Mouse (Mus musculus) retina, embryonic 14.5 days (tissue): Measurements from ENCODE around the gene Gucy2d.
A peak's percentile ranks its signal among the peaks of the same experiment; 100 is the strongest.

ENCODE experiments used
- DNase-seq: peaks from one replicate; pipeline ENCODE4 v3.0.0-alpha.2; 2015; ENCODE audit warnings: low spot score

Gene Gucy2d

DNA sequence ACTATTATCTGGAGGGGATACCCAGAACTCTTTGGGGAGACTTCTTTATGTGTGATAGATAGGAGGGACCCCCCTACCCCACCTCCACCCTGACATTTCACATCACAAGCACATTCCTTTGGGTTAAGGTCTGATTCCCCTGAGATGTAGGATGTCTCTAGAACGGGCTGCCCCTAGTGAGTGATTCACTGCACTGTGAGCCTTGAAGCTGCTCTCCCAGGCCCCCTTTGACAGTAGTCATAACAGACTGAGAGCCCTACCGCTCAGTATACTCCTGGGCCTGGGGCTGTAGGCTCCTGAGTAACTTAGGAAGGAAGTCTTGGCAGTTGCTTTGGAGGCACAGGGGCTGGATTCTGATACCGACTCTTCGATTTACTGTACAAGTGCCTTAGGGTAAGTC is 50.1 kb downstream of the Gucy2d start:
- DNase-seq = no peak

- no peak for DNase-seq
Measured at GRCm38 (mm10) chr7:98490911-98491310, 50.7 kb downstream of the Gucy2d start.

GRCm38 (mm10) chr7:98491451-98492200 is 51.4 kb downstream of the Gucy2d start:
- DNase-seq = no peak

- no peak for DNase-seq
Measured at GRCm38 (mm10) chr7:98492331-98492730, 52.1 kb downstream of the Gucy2d start.

- DNase-seq = no peak
Measured at GRCm38 (mm10) chr7:98493307-98493706, 53.1 kb downstream of the Gucy2d start.

GRCm38 (mm10) chr7:98493901-98494480 is 53.8 kb downstream of the Gucy2d start:
- DNase-seq = no peak

DNA sequence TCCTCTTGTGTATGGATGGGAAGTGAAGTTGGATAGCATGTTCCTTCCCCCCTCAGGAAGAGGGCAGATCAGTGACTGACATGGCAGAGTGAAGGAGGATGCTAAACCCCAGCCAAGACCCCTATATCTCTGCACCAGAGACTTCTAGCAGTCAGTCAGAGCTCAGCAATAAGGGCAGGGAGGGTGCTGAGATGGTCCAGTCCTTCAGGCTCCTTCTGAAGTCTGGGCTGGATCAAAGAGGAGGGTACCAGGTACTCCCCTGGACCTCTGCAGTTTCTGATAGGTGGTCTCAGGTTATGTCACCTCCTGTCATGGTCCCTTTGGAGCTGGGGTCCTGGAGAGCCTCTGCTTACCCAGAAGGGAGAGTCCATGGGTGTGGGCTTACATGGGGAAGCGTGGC is 55.4 kb downstream of the Gucy2d start:
- no peak for DNase-seq

DNA sequence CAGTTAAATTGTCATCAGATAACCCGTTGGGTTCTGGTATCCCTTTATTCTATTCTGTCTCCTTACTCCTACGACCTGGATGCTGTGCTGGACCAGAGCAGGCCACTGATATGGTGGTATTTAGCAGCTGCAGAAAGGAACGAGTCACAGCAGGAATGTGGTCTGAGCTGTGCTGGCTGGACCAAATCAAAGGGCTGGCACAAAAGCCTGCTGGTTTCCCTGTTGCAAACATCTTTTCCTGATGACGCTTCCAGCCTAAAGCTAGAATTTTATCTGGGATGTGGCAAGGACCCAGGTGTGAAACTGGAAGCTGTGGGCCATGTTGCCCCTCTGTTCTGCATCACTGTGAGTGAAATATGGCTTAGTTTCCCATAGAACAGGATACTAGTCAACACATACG is 57.2 kb downstream of the Gucy2d start:
- no peak for DNase-seq

DNA sequence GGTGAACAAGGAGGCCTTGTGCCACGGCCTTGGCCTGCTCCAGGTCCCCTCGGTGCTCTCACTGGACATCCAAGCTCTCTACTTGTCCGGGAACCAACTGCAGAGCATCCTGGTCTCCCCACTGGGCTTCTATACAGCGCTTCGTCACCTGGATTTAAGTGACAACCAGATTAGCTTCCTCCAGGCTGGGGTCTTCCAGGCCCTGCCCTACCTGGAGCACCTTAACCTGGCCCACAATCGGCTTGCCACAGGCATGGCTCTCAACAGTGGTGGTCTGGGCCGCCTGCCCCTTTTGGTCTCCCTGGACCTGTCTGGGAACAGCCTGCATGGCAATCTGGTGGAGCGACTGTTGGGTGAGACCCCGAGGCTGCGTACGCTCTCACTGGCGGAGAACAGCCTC is 57.9 kb downstream of the Gucy2d start:
- DNase-seq = no peak

- no peak for DNase-seq
Measured at GRCm38 (mm10) chr7:98498656-98499560, 58.7 kb downstream of the Gucy2d start.

GRCm38 (mm10) chr7:98499561-98500292 is 59.5 kb downstream of the Gucy2d start:
- no peak for DNase-seq

DNA sequence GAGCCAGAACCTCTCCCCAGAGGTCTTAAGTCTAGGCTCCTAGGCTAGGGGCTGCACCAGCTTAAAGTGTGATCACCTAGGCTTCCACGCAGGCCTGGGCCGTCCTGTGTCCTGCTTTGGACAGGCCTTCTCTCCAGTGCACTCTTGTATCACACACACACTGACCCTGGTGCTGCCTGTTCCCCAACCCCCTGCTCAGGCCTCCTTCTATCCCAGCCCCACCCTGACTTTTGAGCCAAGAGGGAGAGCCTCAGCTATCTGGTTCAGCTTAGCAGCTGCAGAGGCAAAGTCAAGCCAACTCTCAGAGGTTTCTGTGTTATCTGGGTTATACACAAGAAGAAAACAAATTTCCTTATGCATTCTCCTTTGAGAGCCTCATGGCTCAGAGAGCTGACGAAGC is 60.3 kb downstream of the Gucy2d start:
- no peak for DNase-seq

DNA sequence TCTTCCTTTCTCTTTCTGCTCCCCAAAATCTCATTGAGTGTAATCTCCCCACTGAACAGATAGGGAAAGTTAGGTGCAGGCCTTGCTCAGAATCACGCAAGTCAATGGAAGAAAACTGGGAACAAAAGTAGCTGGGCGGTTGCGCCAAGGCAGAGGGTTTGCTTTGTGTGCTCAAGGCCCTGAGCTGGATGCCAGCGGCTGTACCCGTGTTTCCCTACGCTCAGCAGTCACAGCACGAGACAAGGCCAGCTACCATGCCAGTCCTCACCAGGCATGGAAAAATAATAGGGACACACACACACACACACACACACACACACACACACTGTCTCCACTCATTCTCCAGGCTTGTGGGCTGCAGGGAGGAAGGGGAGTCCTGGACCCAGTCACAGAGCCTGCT is 60.9 kb downstream of the Gucy2d start:
- no peak for DNase-seq

DNA sequence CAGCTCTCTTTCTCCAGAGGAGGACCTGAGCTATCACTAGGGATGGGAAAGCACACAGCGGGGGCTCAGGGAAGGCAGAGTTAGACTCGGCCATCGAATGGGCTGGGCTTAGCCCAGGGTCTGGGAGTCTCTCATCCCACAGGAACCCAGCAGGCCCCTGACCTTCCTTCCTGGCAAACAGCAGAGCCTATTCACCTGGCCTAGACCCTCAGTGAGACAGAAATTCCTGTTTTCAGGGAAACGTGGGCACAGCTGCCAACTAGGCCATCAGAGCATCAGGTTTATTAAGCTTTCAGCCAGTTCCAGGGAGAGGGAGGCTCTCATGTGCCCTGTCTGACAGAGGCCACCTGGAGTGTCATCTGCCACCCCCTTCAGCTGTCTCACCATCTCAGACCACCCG is 62.7 kb downstream of the Gucy2d start:
- DNase-seq = no peak

GRCm38 (mm10) chr7:98503951-98504647 is 63.9 kb downstream of the Gucy2d start:
- DNase-seq = peak; percentile 45

GRCm38 (mm10) chr7:98504726-98505314 is 64.6 kb downstream of the Gucy2d start:
- no peak for DNase-seq

DNA sequence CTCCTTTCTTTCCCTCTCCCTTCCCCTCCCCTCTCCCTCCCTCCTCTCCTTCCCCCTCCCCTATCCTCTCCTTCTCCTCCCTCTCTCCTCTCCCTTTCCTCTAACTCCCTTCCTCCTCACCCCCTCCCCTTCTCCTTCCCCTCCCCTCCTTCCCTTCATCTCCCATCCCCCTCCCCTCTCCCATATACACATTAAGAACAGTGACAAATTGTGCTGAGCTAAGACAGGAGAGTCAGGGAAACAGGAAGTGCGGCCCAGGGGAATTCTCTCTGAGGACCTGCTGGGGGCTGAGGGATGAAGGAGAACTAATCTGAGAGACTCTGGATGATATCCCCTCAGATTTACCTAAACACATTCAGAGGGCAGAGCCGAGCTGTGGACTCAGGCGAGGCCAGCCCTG is 65.4 kb downstream of the Gucy2d start:
- no peak for DNase-seq

DNA sequence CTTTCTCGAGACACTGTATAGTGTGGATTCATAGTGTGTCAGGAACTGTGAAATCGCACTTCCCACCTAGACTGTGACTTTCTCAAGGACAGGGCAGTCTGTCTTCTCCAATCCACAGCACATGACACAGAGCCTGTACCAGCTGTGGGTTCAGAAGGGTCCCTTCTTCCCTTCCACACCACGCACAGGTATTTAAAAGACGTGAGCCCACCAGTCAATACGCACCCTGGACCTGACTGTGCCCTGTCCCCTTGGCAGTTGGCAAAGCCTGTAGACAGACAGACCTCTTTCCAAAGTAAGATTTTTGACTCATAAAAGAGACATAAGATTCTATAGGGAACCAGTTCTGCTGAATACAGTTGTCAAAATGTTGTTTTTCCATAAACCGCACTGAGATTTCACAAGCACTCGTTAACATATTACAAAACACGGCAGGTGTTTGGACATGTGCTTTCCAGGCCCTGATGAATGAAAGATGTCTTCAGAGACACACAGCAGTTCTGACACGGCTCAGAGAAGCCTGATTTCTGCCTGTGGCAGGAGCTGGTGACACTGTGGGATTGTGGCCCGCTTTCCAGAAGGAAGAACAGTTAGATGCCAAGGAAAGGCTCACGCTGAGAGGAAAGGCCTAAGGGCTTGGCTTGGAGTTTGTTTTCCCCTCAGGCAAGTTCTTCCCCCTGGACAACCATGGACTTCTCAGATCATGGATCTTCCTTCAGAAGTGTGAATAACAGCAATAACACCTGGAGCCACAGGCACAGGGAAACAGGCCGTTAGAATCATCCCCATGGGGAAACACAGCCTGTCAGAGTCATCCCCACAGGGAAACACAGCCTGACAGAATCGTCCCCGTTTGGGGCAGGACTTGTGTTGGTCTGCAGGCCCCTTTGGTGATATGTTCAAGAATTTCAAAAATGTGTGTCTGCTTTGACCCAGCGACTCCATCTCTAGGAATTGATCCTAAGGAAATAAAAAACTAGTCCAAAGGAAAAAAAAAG is 71.0 kb downstream of the Gucy2d start:
- DNase-seq = no peak

DNA sequence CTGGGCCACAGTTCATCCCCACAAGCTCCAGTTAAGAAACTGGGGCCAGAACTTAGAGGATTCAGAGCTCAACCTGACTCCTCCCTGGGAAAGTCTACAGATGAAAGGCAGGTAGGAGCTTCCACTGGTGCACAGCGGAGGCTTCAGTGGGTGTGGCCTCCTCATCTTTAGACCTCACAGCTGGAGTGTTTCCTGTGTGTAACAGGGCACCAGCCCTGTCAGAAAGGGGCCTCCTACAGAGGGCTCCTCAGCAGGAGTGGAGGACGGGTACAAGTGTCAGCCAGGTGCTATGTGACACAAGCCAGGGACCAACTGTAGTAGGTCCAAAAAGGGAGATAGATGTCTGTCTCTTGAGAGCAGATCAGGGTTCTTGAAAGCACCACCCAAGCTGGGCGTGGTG is 73.0 kb downstream of the Gucy2d start:
- no peak for DNase-seq

DNA sequence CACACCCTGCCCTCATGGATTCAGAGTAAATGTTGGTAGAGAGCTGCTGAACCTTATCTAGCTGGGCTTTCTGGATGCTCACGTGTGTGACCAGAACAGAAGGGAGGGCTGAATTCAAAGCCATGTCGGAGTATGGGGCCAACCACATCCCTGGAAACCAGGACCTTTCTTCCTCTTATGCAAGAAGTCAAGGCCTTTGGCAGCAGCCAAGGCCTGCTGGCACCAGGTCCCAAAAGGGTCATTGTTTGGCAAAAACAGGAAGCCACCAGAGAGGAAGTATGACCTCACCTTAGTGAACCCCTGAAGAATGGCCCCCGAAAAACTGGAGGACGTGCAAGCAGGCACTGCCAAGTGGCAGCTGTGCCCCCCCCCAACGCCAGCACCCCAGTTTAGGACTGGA is 82.4 kb downstream of the Gucy2d start:
- no peak for DNase-seq
